Mouse (Mus musculus) ovary, postnatal 36 days (tissue): ENCODE measurements around the gene Actb.
A peak's percentile ranks its signal among the peaks of the same experiment; 100 is the strongest.

Source experiments
- DNase-seq: peaks from one replicate; pipeline ENCODE4 v3.0.0; 2022; ENCODE audit warnings: low spot score, mixed read lengths

Gene Actb

DNA sequence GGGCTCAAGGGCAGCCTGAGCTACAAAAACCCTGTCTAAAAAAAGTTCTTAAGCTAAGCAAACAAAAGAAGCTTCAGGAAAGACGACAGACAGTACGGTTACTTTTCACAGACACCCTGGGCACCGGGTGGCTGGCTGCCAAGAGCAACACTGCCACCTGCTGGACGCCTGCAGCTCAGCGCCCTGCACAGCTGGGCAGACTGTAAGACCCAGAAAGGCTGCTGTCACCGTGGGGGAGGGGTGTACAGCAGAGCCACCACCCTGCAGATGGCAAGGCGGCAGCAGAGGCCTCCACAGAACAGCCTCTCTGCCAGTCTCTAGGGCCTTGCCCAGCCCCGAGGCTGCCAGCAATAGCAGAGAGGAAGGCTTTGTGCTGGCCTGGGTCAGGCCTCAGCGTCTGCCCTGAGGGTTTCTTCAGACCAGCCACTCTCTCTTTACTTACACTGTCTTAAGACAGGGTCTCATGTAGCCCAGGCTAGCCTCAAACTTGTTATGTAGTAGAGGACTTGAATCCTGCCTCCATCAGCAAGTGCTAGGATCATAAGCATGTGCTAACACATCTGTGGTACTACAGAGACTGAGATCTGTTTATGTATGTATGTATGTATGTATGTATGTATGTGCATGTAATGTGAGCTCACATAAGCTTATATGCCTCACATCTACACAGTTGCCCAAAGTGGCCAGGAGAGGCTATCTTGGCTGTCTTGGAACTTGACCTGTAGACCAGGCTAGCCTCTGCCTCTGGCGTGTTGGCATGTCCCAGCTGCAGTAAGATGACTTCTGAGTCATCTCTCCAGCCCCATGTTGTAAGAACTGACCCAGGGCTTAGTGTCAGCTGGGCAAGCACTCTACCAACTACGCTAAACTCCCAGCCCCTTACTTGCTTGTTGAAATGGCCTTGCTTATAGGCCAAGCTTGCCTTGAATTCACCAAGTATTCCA is 28.9 kb downstream of the Actb start:
- peak; percentile 84 for DNase-seq

DNA sequence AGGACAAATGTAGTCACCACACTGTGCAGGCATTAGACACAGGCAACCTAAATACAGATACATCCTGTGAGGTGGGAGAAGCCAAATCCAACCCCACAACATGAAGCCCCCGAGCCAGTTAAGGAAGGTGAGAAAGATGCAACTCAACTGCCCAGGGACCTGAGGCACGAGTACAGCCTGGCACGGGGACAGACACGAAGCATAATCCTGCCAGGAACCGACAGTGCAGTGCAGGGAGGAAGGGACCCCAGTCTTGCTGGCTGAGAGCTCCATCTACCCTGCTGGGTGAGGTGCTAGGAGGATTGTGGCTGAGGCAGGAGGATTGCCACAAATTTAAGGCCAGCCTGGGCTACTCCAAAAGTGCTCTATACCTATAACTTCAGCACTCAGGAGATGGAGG is 29.7 kb downstream of the Actb start:
- DNase-seq = no peak

GRCm38 (mm10) chr5:142875513-142875905 is 31.0 kb downstream of the Actb start:
- no peak for DNase-seq

DNA sequence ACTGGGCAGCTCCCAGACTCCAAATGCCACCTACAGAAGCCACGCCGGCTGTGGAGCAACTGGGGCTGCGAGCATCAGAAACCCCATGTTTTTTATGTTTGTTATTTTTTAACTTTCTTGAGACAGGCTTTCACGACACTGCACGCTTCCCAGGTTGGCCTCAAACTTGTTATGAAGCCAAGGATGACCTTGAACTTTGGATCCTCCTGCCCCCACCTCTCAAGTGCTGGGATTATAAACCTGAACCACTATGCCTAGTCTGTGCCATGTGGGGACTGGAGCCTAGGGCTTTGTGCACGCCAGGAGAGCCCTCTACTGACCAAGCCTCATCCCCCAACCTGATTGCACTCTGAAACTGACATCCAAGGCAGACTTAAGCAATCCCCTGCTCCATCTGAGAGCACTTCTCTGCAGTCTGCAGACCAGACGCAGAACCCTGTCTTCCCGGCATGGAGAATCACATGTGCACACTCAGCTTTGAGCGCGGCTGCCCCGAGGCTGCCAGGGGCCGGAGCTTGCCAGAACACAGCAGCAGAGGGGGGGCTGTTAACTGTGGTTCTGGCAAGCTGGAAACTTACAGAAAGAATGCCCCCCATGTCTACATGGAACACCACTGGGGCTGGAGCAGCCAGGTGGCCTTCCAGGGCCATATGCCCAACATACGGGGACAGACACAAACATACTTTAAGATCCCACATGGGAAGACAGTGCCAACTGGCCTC is 31.6 kb downstream of the Actb start:
- no peak for DNase-seq

DNA sequence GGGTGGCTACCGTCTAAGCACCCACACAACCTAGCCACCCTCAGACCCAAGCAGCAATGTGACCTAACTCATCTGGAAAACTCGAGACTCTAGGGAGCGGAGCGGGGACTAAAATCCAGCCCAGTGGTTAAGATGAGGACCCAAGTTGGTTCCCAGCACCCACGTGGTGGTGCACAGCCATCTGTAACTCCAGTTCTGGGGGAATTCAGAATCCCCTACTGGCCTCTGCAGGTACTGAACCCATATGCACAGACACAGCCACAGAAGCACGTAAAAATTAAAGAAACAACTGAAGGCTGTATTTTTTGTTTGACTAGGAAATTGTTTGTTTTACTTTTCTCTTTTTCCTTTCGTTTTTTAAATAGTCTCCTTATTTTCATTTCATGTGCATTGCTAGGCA is 32.8 kb downstream of the Actb start:
- no peak for DNase-seq

DNA sequence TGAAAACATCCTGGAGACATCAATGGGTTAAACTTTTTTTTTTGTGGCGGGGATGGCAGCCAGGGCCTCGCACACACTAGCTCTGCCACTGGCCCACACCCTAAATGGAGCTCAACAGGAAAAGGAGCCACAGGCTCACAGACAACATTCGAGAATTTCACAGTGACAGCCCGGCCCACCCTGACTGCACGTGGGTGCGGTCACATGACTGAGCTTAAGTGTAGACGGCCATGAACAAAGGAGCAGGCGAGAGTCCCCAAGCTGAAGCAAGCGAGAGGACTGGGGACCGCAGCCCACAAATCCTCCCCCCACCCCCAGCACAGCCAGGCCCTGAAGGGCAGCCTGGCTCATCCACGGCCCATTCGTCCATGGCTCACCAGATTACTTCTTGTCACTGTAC is 34.8 kb downstream of the Actb start:
- DNase-seq = no peak

- DNase-seq = no peak
Observed at GRCm38 (mm10) chr5:142869463-142869862, 37.1 kb downstream of the Actb start.

GRCm38 (mm10) chr5:142857763-142858229 is 48.8 kb downstream of the Actb start:
- DNase-seq = no peak

DNA sequence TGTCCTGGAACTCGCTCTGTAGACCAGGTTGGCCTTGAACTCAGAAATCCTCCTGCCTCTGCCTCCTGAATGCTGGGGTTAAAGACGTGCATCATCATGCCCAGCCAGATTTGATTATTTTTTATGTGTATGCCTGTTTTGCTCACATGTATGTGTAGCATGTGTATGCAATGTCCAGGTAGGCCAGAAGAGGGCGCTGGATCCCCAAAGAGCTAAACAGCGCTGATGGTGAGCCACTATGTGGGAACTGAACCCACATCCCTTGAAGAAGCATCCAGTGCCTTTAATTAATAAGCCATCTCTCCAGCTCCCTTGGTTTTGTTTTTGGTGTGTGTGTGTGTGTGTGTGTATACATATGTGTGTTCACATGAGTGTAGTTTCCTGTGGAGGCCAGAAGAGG is 50.1 kb downstream of the Actb start:
- DNase-seq = no peak

GRCm38 (mm10) chr5:142854877-142855276 is 51.7 kb downstream of the Actb start:
- DNase-seq = no peak

DNA sequence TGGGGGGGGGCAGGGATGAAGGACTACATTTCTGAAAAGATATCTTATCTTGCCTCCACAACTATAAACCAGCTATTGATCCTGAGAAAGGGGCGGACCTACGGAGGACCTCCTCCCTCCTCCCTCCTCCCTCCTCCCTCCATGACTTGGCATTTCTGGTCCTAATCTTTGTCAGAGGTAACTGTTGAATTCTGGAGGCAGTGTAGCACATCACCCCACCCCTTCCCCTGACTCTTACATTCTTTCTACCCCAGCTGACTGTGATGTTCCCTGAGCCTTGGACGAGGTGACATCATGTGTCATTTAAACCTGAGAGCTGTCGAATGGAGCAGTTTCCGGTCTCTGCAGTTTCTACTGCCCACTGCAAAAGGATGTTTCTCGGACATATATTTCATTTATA is 53.0 kb downstream of the Actb start:
- no peak for DNase-seq
